Mouse (Mus musculus): ENCODE data around the gene Smarca1. TPM values are rescaled to one million over a fixed set of nuclear protein-coding genes. Genes with fewer than 3 reads are reported as not detected.

The Smarca1 gene
- polyA plus RNA-seq, 1 experiment: 6.1 TPM

DNA sequence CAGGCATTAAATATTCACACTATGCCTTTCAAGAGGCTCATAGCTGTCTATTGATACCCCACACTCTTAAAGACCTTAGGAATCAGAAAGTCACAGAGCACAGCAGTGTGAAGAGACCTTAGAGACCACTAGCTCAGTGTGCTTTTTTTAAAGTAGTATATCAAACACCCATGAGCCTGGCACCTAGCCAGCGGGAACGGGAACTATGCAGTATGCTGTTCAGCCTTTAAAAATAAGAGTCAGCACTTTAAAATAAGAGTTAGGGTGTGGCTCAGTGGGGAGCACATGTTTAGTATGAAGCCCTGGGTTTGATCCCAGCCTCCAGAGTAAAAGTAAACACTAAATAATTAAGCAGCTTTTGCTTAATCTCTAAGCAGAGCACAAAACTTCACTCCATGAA, 12.7 kb downstream of the Smarca1 start:
- no peak overlapping the region for H3K27ac ChIP-seq (ENCODE audit: insufficient read depth, low read length)
- no peak for TF ChIP-seq POLR2A (IDR thresholded peaks at IDR 0.05; ENCODE audit: borderline replicate concordance, insufficient read depth, low read length)
- TF ChIP-seq CTCF (IDR thresholded peaks at IDR 0.05; ENCODE audit: borderline replicate concordance, insufficient read depth, low read depth, low read length): no peak
- H3K4me3 ChIP-seq (replicated peaks; ENCODE audit: insufficient read depth, low read depth, low read length): no peak overlapping the region
- WGBS: 9% methylated on average over 2 of the region's 2 CpGs
- H3K4me1 ChIP-seq (ENCODE audit: control insufficient read depth, insufficient read depth, low read length): no peaks in the 10 kb centered on the region
- H3K27me3 ChIP-seq (ENCODE audit: control insufficient read depth, insufficient read depth, low read length): no peaks in the 10 kb centered on the region
- DNase-seq: no peak

DNA sequence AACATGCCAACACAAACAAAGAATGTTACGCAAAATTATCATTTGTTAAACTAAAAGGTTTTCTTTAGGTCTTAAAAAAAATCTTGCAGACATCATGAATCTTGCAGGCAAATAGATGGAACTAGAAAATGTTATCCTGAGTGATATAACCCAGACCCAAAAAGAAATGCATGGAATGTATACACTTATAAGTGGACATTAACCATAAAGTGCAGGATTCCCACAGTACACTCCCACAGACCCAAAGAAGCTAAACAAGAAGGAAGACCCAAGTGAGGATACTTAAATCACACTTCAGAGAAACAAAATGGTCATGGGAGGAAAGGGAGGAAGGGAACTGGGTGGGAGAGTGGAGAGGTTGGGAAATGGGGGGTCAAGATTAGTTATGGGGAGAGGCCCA, 34.2 kb downstream of the Smarca1 start:
- DNase-seq: no peak
- no peak for TF ChIP-seq POLR2A (IDR thresholded peaks at IDR 0.05; ENCODE audit: borderline replicate concordance, insufficient read depth, low read length)
- TF ChIP-seq CTCF (IDR thresholded peaks at IDR 0.05; ENCODE audit: borderline replicate concordance, insufficient read depth, low read depth, low read length): no peak
- Histone ChIP-seq H3K4me1 (ENCODE audit: control insufficient read depth, insufficient read depth, low read length) (no peaks in the 10 kb centered on the region), H3K27ac (ENCODE audit: insufficient read depth, low read length) (no peak overlapping the region), H3K27me3 (ENCODE audit: control insufficient read depth, insufficient read depth, low read length) (no peaks in the 10 kb centered on the region), H3K4me3 (replicated peaks; ENCODE audit: insufficient read depth, low read depth, low read length) (no peak overlapping the region)
- 100% methylated on average over 1 of the region's 1 CpGs for WGBS

DNA sequence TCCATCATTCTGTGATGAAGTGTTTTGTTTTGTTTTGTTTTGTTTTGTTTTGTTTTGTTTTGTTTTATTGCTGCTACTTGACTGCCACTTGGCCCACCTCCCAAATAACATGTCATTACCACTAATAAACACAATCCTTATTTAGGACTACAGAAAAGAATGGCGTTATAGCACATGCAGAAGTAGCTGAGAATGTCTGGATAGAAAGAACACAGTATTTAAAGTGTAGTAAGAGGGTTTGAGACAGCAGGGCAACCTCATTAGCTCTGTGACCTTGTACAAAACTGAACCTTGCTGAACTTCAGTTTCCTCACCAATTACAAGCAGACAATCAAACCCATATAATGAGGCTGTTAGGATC, 57.0 kb downstream of the Smarca1 start:
- 50% methylated on average over 1 of the region's 1 CpGs for WGBS
- no peaks in the 10 kb centered on the region for H3K27me3 ChIP-seq (ENCODE audit: control insufficient read depth, insufficient read depth, low read length)
- H3K27ac ChIP-seq (ENCODE audit: insufficient read depth, low read length): no peak overlapping the region
- no peaks in the 10 kb centered on the region for H3K4me1 ChIP-seq (ENCODE audit: control insufficient read depth, insufficient read depth, low read length)
- TF ChIP-seq POLR2A (IDR thresholded peaks at IDR 0.05; ENCODE audit: borderline replicate concordance, insufficient read depth, low read length) (no peak), CTCF (IDR thresholded peaks at IDR 0.05; ENCODE audit: borderline replicate concordance, insufficient read depth, low read depth, low read length) (no peak)
- no peak for DNase-seq
- H3K4me3 ChIP-seq (replicated peaks; ENCODE audit: insufficient read depth, low read depth, low read length): no peak overlapping the region

DNA sequence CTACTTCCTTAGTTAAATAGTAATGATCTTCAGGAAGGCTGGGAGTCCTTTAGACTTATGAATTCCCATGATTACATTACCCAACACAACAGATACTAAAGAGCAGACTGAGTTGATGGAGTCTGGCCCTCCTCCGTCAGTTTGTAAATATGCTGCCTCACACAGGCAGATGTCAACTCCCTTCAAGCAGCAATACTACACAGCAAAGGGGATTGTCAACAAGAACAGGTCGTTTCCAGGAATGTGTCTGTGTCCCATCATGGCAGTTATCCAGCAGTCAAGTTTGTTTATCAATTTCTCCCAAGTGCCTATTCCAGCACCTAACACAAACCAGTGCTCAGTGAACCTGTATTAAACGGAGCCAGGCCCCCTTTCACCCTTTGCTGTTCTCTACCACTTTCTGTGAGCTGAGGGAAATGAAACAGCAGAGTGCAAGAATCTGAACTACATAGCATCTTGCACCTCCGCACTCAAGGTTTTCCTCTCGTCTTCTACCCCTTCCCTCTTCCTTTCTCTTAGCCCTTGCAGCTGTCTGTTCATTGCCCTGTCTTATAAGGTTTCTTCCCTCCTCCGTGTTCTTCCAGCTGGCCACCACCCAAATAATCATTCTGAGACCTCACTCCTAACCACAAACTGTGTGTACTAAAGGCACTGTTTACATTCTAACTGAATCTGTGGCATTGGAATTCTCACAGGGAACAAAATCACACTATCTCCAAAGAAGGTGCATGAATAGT, 57.5 kb downstream of the Smarca1 start:
- Histone ChIP-seq H3K27me3 (ENCODE audit: control insufficient read depth, insufficient read depth, low read length) (no peaks in the 10 kb centered on the region), H3K4me3 (replicated peaks; ENCODE audit: insufficient read depth, low read depth, low read length) (no peak overlapping the region), H3K27ac (ENCODE audit: insufficient read depth, low read length) (no peak overlapping the region), H3K4me1 (ENCODE audit: control insufficient read depth, insufficient read depth, low read length) (no peaks in the 10 kb centered on the region)
- WGBS: 44% methylated on average over 6 of the region's 6 CpGs
- TF ChIP-seq POLR2A (IDR thresholded peaks at IDR 0.05; ENCODE audit: borderline replicate concordance, insufficient read depth, low read length): no peak
- no peak for TF ChIP-seq CTCF (IDR thresholded peaks at IDR 0.05; ENCODE audit: borderline replicate concordance, insufficient read depth, low read depth, low read length)
- DNase-seq: no peak

DNA sequence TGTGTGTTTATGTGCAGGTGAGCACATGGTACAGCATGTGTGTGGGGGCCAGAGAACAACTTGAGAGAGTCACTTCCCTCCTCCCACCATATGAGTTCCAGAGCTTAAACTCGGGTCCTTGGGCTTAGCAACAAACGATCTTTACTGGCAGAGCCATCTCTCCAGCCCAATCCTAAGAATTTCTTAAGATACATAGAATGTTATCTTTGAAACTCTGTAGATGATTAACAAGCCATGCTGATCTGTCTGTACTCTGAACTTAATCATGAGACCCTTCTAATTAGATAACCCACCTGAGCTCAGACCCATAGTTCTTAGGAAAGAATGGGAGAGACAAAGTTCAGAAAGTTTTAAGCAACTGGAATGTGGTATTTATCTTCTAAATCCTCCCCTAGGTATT, 59.3 kb downstream of the Smarca1 start:
- Histone ChIP-seq H3K27me3 (ENCODE audit: control insufficient read depth, insufficient read depth, low read length) (no peaks in the 10 kb centered on the region), H3K27ac (ENCODE audit: insufficient read depth, low read length) (no peak overlapping the region), H3K4me3 (replicated peaks; ENCODE audit: insufficient read depth, low read depth, low read length) (no peak overlapping the region), H3K4me1 (ENCODE audit: control insufficient read depth, insufficient read depth, low read length) (no peaks in the 10 kb centered on the region)
- TF ChIP-seq CTCF (IDR thresholded peaks at IDR 0.05; ENCODE audit: borderline replicate concordance, insufficient read depth, low read depth, low read length): no peak
- no peak for TF ChIP-seq POLR2A (IDR thresholded peaks at IDR 0.05; ENCODE audit: borderline replicate concordance, insufficient read depth, low read length)
- DNase-seq: no peak
- WGBS: 80% methylated on average over 2 of the region's 2 CpGs

DNA sequence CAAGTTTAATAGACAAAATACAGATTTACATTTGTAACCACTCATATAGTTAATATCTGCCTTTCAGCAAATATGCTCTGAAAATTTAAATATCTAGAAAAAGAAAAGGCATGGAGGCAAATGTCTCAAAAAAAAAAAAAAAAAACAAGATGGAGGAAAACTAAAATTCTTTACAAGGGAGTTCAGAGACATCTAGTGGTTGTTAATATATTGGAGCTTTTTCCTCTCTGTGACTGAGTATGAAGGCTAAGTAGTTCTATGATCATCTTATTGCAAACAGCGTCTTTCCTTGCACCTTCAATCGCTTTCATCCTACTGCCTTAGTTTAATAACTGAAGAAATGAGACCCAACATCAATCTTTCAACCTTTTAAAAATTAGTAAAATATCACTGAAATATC, 72.2 kb downstream of the Smarca1 start:
- no peak for DNase-seq
- WGBS: 57% methylated on average over 2 of the region's 2 CpGs
- no peak overlapping the region for H3K27ac ChIP-seq (ENCODE audit: insufficient read depth, low read length)
- H3K27me3 ChIP-seq (ENCODE audit: control insufficient read depth, insufficient read depth, low read length): no peaks in the 10 kb centered on the region
- TF ChIP-seq POLR2A (IDR thresholded peaks at IDR 0.05; ENCODE audit: borderline replicate concordance, insufficient read depth, low read length): no peak
- TF ChIP-seq CTCF (IDR thresholded peaks at IDR 0.05; ENCODE audit: borderline replicate concordance, insufficient read depth, low read depth, low read length): no peak
- no peak overlapping the region for H3K4me3 ChIP-seq (replicated peaks; ENCODE audit: insufficient read depth, low read depth, low read length)
- H3K4me1 ChIP-seq (ENCODE audit: control insufficient read depth, insufficient read depth, low read length): no peaks in the 10 kb centered on the region

DNA sequence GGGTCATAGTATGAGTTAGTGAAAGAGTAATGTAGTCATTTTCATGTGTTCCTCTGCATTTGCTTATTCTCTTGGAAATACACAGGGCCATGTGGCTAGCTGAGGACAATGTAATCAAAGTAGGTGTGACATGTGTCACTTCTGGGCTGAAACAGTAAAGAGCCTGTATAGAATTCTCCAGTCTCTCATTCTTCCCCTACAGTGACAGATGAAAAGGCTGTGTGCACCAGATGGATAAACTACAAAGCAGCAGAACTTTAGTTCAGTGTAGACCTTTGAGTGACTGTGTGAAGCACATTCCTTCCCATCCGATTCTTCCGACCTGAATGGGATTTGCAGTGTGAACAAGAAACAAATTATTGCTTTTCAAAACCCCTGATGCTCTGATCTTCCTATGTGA, 84.1 kb downstream of the Smarca1 start:
- 86% methylated on average over 2 of the region's 2 CpGs for WGBS
- no peak for DNase-seq
- TF ChIP-seq POLR2A (IDR thresholded peaks at IDR 0.05; ENCODE audit: borderline replicate concordance, insufficient read depth, low read length): no peak

DNA sequence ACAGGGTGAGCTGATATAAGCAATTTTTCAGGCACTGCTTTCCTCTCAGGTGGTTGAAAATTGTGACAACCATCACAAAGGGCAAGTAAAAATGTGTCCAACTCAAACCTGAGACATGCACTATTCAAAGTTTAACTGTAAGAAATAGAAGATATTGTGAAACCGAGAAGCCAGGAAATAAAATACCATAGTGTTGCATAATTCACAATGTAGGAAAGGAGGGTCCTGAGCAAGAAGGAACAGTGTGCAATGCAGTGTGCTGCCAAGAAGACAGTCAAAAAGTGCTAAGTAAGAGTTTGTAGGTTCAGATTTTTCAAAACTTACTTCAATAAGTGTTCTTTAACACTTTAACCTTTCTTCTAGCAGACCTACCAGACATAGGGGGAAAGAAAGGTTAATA, 128.3 kb downstream of the Smarca1 start:
- DNase-seq: no peak

More for the DNA sequence above, 84.1 kb downstream of the Smarca1 start:
- Histone ChIP-seq H3K4me3 (replicated peaks; ENCODE audit: insufficient read depth, low read depth, low read length) (no peak overlapping the region), H3K27me3 (ENCODE audit: control insufficient read depth, insufficient read depth, low read length) (no peaks in the 10 kb centered on the region), H3K27ac (ENCODE audit: insufficient read depth, low read length) (no peak overlapping the region), H3K4me1 (ENCODE audit: control insufficient read depth, insufficient read depth, low read length) (no peaks in the 10 kb centered on the region)

More for the DNA sequence above, 128.3 kb downstream of the Smarca1 start:
- no peak overlapping the region for H3K27ac ChIP-seq (ENCODE audit: insufficient read depth, low read length)
- H3K27me3 ChIP-seq (ENCODE audit: control insufficient read depth, insufficient read depth, low read length): no peaks in the 10 kb centered on the region
- H3K4me3 ChIP-seq (replicated peaks; ENCODE audit: insufficient read depth, low read depth, low read length): no peak overlapping the region
- H3K4me1 ChIP-seq (ENCODE audit: control insufficient read depth, insufficient read depth, low read length): no peaks in the 10 kb centered on the region
- 81% methylated on average over 1 of the region's 1 CpGs for WGBS
- no peak for TF ChIP-seq CTCF (IDR thresholded peaks at IDR 0.05; ENCODE audit: borderline replicate concordance, insufficient read depth, low read depth, low read length)
- TF ChIP-seq POLR2A (IDR thresholded peaks at IDR 0.05; ENCODE audit: borderline replicate concordance, insufficient read depth, low read length): no peak
